Mouse (Mus musculus): ENCODE measurements around the gene Wipi1.

DNA sequence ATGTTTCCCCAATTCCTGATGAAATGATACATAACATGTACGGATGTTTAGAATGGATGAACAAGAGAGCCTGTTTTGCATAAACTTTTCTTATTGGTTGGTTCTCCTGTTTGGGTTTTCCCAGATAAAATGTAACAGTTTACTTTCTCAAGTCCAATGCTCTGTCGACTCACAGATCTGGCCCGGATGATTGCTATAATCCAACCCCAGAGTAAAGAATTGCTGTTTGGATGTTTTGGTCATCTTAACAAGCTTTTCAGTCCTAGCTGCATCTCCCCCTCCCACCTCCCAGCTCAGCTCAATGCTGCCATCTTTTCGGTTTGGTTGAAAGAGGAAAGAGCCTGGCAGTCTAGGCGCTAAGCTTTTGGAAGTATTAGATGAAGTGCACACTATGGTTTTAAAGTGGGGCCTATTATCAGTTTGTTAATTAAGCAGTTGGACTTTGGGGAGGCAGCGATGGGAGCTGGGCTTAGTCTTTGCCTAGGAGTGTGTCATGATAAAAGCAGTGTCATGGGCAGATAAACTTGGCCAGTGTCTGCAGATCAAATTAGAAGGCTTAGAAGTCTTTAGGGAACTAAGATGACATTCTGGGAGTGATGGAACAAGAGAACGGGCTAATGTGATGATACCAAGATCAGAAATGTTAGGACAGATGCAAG, 1.2 kb upstream of the Wipi1 start:
- TF ChIP-seq ZC3H11A (IDR thresholded peaks at IDR 0.05; ENCODE audit: borderline replicate concordance, low read depth, low read length) (no peak), HCFC1 (IDR thresholded peaks at IDR 0.05; ENCODE audit: borderline replicate concordance, insufficient read depth, low read length) (no peak), CHD2 (IDR thresholded peaks at IDR 0.05; ENCODE audit: low read depth, low read length) (no peak), MAFK (IDR thresholded peaks at IDR 0.05; ENCODE audit: insufficient read depth, low read depth, low read length) (no peak), ZNF384 (IDR thresholded peaks at IDR 0.05; ENCODE audit: low read depth, low read length) (no peak)
